Mouse (Mus musculus) spleen, adult 2 months (tissue): ENCODE measurements around the gene Chd4. TPM values are rescaled to one million over a fixed set of nuclear protein-coding genes. Genes with fewer than 3 reads are reported as not detected.
"Not testable (repeated sequence)": the region's sequence is repeated elsewhere in the genome, so short reads cannot be mapped to it uniquely, and the experiment has no call there.

ENCODE experiments used
- DNase-seq, 2 experiments: peaks; one replicate each; pipeline versions ENCODE4 v3.0.0 to v3.0.0-alpha.2; 2012 to 2021; ENCODE audit warnings: low spot score in 2 of 2, low read depth in 1 of 2
- H3K27ac ChIP-seq: fragments of 200-500 bp; 2 replicates; pipeline ENCODE4 v1.5.1; 2012; ENCODE audit warnings: low read length, inconsistent platforms; ENCODE audit not compliant: insufficient read depth
- H3K27me3 ChIP-seq: fragments of 200-500 bp; 2 replicates; pipeline ENCODE4 v1.6.1; 2012; ENCODE audit warnings: mild to moderate bottlenecking, moderate library complexity, low read length, inconsistent platforms; ENCODE audit not compliant: control insufficient read depth, insufficient read depth
- H3K36me3 ChIP-seq: fragments of 200-500 bp; 2 replicates; pipeline ENCODE4 v1.6.1; 2012; ENCODE audit warnings: mild to moderate bottlenecking, low read length, inconsistent platforms; ENCODE audit not compliant: control insufficient read depth, insufficient read depth
- H3K4me1 ChIP-seq: fragments of 200-500 bp; 2 replicates; pipeline ENCODE4 v1.6.1; 2011; ENCODE audit warnings: inconsistent platforms; ENCODE audit not compliant: control insufficient read depth, insufficient read depth, insufficient read length
- H3K4me3 ChIP-seq: fragments of 200-500 bp; 2 replicates; pipeline ENCODE4 v1.5.1; 2011; ENCODE audit warnings: mild to moderate bottlenecking, inconsistent platforms; ENCODE audit not compliant: insufficient read depth, insufficient read length; ENCODE audit errors: extremely low read depth
- CTCF ChIP-seq: fragments of 200-500 bp; IDR thresholded peaks from 2 replicates; pipeline ENCODE4 v1.5.1; 2011; ENCODE audit warnings: mild to moderate bottlenecking, inconsistent platforms; ENCODE audit not compliant: insufficient read depth, insufficient read length, insufficient replicate concordance; ENCODE audit errors: extremely low read depth
- POLR2A ChIP-seq: fragments of 200-500 bp; IDR thresholded peaks from 2 replicates; pipeline ENCODE4 v1.6.1; 2011; ENCODE audit warnings: low read depth, low read length, inconsistent platforms
- WGBS: fragments of 180-500 bp; shearing (Covaris S2); methylation state at CpG from one replicate; pipeline ENCODE4 v1.1.7; 2018; 5-methylcytosine and 5-hydroxymethylcytosine counted together
- polyA plus RNA-seq: library from polyadenylated mRNA; depleted of rRNA; stranded (reverse); fragments of >200 nt; gene quantifications from 2 replicates; pipeline ENCODE4 v1.2.3, GENCODE M21; 2012

Gene Chd4
- polyA plus RNA-seq, 1 experiment: 87.4 TPM

GRCm38 (mm10) chr6:125159773-125160557 lies 64.2 kb downstream of the Chd4 start:
- Histone ChIP-seq H3K4me3 (no peak overlapping the region), H3K4me1 (peaks cover 10% of the 10 kb centered on the region; the same call in 1 of the 2 replicates), H3K36me3 (peaks cover 35% of the 10 kb centered on the region), H3K27ac (no peak overlapping the region), H3K27me3 (no peaks in the 10 kb centered on the region)
- TF ChIP-seq CTCF: no peak
- TF ChIP-seq POLR2A: no peak
- WGBS: 88% methylated on average over 7 of the region's 7 CpGs
- DNase-seq: no peak

DNA sequence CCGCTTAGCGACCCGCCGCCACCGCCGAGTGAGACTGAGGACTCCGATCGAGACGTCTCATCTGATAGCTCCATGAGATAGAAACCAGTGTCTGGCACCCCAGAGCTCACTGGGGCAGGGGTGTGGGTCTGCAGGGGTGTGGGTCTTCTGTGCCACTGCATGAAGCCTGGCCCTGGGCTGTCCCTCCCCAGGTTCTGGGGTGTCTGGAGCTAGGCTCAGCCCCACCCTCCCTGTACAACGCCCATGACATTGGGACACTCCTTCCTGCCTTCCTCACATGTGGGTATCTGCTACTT lies 64.7 kb downstream of the Chd4 start:
- peaks cover 31% of the 10 kb centered on the region for H3K36me3 ChIP-seq
- no peak overlapping the region for H3K4me3 ChIP-seq
- no peak for DNase-seq
- H3K27me3 ChIP-seq: no peaks in the 10 kb centered on the region
- TF ChIP-seq POLR2A: no peak
- TF ChIP-seq CTCF: no peak
- 76% methylated on average over 10 of the region's 10 CpGs for WGBS
- peaks cover 10% of the 10 kb centered on the region; the same call in 1 of the 2 replicates for H3K4me1 ChIP-seq
- H3K27ac ChIP-seq: no peak overlapping the region

DNA sequence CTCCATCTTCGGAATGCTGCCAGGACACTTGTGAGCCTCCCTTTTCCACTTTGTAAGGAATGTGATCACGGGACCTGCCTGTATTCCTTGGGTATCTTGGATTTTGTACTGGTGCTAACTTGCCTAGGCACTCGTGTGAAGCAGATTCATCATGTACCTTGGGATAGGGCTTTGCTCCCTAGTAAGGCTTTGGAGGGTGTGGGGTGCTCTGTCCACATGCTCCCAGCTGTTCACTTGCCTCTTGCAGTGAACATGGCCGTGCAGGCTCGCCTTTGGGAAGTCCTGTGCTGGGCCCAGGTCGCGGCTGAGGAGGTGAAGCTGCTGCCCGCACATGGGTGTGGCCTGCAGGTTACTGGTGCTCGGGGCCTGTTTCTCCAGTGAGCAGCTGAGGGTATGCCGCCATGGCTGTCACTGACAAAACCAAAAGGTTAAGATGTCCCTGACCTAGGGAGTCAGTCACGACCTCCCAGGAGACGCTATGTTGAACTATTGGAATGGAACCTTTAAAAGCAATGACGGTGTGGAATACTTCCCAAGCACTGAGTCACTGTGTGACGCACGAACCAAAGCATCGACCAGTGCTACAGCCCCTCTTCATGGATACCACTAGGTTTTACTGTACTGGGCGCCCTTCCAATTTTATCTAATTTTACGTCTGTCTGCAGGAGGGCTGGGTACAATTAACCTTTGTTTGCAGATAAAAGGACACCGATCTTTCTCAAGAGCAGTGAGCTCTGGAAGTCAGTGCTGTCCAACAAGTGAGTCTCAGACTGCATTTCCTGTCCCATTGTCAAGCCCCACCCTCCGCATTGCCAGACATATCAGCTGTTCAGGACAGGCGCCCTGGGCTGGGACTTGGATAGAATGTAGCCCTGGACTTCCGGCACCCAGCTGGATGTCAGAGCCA lies 65.3 kb downstream of the Chd4 start:
- peaks cover 10% of the 10 kb centered on the region; the same call in 1 of the 2 replicates for H3K4me1 ChIP-seq

GRCm38 (mm10) chr6:125161971-125162370 lies 66.2 kb downstream of the Chd4 start:
- H3K36me3 ChIP-seq: peaks cover 31% of the 10 kb centered on the region
- peak; percentile 33; the same call in 1 of the 2 replicates for TF ChIP-seq CTCF
- H3K27me3 ChIP-seq, H3K27ac ChIP-seq, H3K4me3 ChIP-seq, H3K4me1 ChIP-seq: not testable (repeated sequence)
- WGBS: 19% methylated on average over 4 of the region's 5 CpGs
- DNase-seq: peak; percentile 61 to 69

More for the DNA sequence above, 65.3 kb downstream of the Chd4 start:
- Histone ChIP-seq H3K27me3 (no peaks in the 10 kb centered on the region), H3K27ac (peak overlapping the region; percentile 22; the same call in 1 of the 2 replicates), H3K4me3 (no peak overlapping the region), H3K36me3 (peaks cover 31% of the 10 kb centered on the region)
- DNase-seq: no peak
- TF ChIP-seq CTCF (no peak), POLR2A (no peak)
- 79% methylated on average over 22 of the region's 22 CpGs for WGBS

DNA sequence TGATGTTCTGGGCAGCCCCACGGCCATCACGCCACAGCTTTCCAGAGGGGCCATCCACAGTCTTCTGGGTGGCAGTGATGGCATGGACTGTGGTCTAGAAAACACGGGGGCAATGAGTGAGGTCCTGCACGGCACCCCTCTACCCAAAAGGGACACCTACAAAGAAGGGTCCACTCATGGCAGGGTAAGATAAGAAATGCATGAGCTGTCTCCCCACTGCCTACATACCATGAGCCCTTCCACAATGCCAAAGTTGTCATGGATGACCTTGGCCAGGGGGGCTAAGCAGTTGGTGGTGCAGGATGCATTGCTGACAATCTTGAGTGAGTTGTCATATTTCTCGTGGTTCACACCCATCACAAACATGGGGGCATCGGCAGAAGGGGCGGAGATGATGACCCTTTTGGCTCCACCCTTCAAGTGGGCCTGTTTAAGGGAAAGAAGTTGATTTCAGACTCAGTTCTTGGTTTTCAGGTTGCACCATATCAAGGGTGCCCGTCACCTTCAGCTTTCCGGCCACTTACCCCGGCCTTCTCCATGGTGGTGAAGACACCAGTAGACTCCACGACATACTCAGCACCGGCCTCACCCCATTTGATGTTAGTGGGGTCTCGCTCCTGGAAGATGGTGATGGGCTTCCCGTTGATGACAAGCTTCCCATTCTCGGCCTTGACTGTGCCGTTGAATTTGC lies 67.0 kb downstream of the Chd4 start:
- not testable (repeated sequence) for H3K27me3 ChIP-seq, H3K4me1 ChIP-seq, H3K27ac ChIP-seq, H3K4me3 ChIP-seq, DNase-seq
- 77% methylated on average over 13 of the region's 16 CpGs for WGBS
- peaks cover 26% of the 10 kb centered on the region for H3K36me3 ChIP-seq

GRCm38 (mm10) chr6:125163801-125164657 lies 68.2 kb downstream of the Chd4 start:
- DNase-seq: no peak
- Histone ChIP-seq H3K27me3 (no peaks in the 10 kb centered on the region), H3K4me3 (peak overlapping the region; percentile 87), H3K27ac (peak overlapping the region; percentile 67), H3K36me3 (peaks cover 23% of the 10 kb centered on the region), H3K4me1 (peaks cover 10% of the 10 kb centered on the region; the same call in 1 of the 2 replicates)
- no peak for TF ChIP-seq CTCF
- TF ChIP-seq POLR2A: no peak
- whole genome bisulfite sequencing: 15% methylated on average over 20 of the region's 20 CpGs
